Mouse (Mus musculus): Measurements from ENCODE around the gene Fam78b.

DNA sequence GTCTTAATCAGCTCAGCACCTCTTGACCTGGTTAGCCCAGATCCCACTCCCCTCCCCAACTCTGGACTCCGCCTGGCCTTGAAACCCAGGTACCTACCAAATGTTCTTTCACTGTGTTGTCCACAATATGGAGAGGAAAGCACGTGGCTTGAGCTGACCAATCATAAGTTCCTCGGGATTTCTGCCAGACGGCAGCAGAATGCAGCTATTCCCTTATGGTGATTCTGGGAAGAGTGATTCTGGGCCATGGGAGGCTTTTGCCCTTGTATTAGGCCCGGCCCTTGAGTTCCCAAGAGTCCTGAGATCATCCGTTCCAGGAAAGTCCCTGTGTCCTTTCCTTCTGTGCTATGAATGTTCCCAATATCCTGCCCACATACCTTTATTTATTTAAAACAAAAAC lies 41.3 kb downstream of the Fam78b start:
- no peak for TF ChIP-seq POLR2A (IDR thresholded peaks at IDR 0.05; ENCODE audit: control insufficient read depth, extremely low read depth, insufficient read depth, low read length, poor library complexity)
- TF ChIP-seq CTCF (IDR thresholded peaks at IDR 0.05; ENCODE audit: borderline replicate concordance, control insufficient read depth, extremely low read depth, insufficient read depth, low read length, poor library complexity), result no peak
